Mouse (Mus musculus): ENCODE results near the gene Mecom.

DNA sequence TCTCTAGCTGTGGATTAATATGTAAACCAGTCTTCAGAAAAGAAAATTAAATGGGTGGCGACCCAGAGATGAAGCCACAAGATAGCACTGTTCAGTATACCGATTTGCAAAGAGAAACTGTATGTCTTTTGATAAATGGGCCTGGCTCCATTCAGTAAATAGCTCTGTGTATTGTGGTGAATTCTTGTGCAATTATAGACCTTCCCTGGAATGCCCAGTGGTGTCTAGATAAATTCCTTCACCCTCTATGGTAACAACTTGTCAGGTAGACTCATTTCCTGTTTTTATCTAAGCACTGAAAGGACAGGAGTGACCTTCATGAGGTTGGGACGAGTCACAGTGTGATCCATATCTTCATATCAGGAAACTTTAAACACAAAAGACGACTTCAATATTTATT, 571.2 kb downstream of the Mecom start:
- no peak for TF ChIP-seq GATA1 (IDR thresholded peaks at IDR 0.05; ENCODE audit: low read length)
- no peak for TF ChIP-seq TAL1 (IDR thresholded peaks at IDR 0.05; ENCODE audit: low read length)
